Mouse (Mus musculus): ENCODE measurements around the gene Dnmt1. TPM values are rescaled to one million over a fixed set of nuclear protein-coding genes. Genes with fewer than 3 reads are reported as not detected.

The Dnmt1 gene
- polyA plus RNA-seq, 1 experiment from 2014 or later = 80.0 TPM

DNA sequence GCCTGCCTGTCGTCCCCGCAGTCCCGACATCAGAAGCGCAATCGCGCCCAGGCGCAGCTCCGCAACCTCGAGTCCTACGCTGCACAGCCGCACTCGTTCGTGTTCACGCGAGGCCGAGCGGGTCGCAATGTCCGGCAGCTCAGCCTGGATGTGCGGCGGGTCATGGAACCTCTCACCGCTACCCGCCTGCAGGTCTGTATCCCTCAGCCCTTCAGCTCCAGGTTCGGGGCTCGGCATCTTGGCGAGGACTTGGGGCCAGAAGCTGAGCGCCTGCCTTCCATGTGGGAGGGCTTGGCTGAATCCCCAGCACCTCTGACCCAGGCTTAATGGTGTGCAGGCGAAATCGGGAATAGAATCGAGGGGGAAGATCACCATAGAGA is 71.3 kb downstream of the Dnmt1 start:
- Histone ChIP-seq H3K4me3 (peak overlapping the region; percentile 64), H3K27ac (replicated peaks) (peak overlapping the region; percentile 94)
- ATAC-seq (replicated peaks) = peak; percentile 62; the same call in 1 of the 2 replicates

DNA sequence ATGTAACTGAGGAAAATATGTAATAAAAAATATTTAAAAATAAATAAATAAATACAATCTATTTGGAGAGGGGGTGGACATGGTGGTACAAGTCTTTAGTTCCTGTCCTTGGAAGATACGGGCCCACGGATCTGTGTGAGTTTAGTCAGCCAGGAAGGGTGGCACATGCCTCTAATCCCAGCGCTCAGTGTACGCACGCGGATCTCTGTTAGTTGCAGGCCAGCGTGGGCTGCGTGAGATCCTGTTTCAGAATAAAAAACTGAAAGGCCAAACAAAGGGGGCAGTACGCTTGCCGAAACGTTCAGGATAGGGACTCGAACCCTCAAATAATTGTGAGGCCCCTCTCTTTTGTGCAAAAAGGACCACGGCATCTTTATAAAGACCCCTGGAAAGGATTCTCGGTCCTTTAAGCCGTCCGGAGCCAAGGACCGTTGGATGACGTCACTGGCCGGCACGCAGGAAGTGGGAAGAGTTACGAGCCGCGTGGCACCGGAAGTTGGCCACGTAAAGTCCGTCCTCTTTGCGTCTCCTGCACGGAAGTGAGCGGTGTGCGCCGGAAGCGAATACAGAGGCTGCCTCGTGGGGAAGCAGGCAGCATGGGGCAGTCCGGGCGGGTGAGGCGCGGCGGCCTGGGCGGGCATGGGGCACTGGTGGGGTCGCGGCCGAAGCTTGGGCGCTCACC is 71.8 kb downstream of the Dnmt1 start, which contains the start of gene Ppan:
Ppan (plus strand) TSS at position 472 of the 682 bp plus-strand sequence.
- H3K4me3 ChIP-seq = peak within 1 kb of the TSS; percentile 64
- peaks cover 14% of the 10 kb centered on the region for H3K4me1 ChIP-seq
- peaks cover 36% of the 10 kb centered on the region for H3K36me3 ChIP-seq
- under 1% methylated on average over 43 of the region's 43 CpGs for WGBS
- no peaks in the 10 kb centered on the region for H3K27me3 ChIP-seq
- peak within 1 kb of the TSS; percentile 70 for H3K9ac ChIP-seq (replicated peaks)
- H3K4me2 ChIP-seq (replicated peaks) = peak within 1 kb of the TSS; percentile 85
- peak; percentile 97 for ATAC-seq (replicated peaks)
- peak within 1 kb of the TSS; percentile 94 for H3K27ac ChIP-seq (replicated peaks)
- no peaks in the 10 kb centered on the region for H3K9me3 ChIP-seq

More for the DNA sequence above, 71.3 kb downstream of the Dnmt1 start:
- H3K9me3 ChIP-seq = no peaks in the 10 kb centered on the region
- WGBS = under 1% methylated on average over 30 of the region's 30 CpGs
- H3K27me3 ChIP-seq = no peaks in the 10 kb centered on the region
- H3K36me3 ChIP-seq = peaks cover 41% of the 10 kb centered on the region
- peaks cover 14% of the 10 kb centered on the region for H3K4me1 ChIP-seq
- H3K4me2 ChIP-seq (replicated peaks) = peak overlapping the region; percentile 85
- H3K9ac ChIP-seq (replicated peaks) = peak overlapping the region; percentile 70

DNA sequence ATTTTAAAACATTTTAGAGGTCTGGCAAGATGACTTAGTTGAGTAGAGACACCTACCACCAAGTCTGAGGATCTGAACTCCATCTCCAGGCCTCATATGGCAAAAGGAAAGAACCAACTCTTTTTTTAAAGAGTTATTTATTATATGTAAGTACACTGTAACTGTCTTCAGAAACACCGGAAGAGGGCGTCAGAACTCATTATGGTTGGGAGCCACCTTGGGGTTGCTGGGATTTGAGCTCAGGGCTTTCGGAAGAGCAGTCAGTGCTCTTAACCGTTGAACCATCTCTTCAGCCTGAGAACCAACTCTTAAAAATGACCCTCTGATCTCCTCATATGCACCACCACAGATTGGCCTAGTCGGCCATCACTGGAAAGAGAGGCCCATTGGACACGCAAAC is 72.5 kb downstream of the Dnmt1 start:
- H3K9me3 ChIP-seq = no peaks in the 10 kb centered on the region
- peaks cover 14% of the 10 kb centered on the region for H3K4me1 ChIP-seq
- no peak; the same call in 1 of the 2 replicates for ATAC-seq (replicated peaks)
- no peak overlapping the region for H3K9ac ChIP-seq (replicated peaks)
- WGBS = 88% methylated on average over 6 of the region's 6 CpGs
- no peaks in the 10 kb centered on the region for H3K27me3 ChIP-seq
- peaks cover 30% of the 10 kb centered on the region for H3K36me3 ChIP-seq
- H3K4me2 ChIP-seq (replicated peaks) = peak overlapping the region; percentile 48
- H3K4me3 ChIP-seq = 0 out of 2 replicates have a peak overlapping the region, but pooled peaks have one; percentile 64
- peak overlapping the region; percentile 94 for H3K27ac ChIP-seq (replicated peaks)

DNA sequence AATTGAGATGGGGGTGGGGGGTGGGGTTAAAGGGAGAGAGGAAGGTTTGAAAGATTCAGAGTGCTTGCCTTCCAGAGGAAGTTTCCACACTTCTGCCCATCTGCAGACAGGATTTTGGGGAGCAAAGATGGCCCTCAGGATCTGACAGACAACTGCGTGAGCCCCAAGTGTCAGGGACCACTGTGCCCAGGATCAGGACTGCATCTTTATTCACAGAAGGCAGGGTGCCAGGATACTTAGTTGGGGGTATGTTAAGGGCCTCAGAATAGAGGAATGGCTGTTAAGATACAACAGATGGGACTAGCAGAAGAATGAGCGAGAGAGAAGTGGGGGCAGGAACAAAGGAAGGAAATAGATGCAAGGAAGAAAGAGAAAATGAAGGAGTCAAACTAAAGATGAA is 73.1 kb downstream of the Dnmt1 start:
- Histone ChIP-seq H3K27ac (replicated peaks) (no peak overlapping the region), H3K4me2 (replicated peaks) (no peak overlapping the region), H3K27me3 (no peaks in the 10 kb centered on the region), H3K9ac (replicated peaks) (no peak overlapping the region), H3K4me1 (peaks cover 14% of the 10 kb centered on the region), H3K4me3 (no peak overlapping the region), H3K9me3 (no peaks in the 10 kb centered on the region), H3K36me3 (peaks cover 23% of the 10 kb centered on the region)
- no peak for ATAC-seq (replicated peaks)
- WGBS = 94% methylated on average over 2 of the region's 2 CpGs

DNA sequence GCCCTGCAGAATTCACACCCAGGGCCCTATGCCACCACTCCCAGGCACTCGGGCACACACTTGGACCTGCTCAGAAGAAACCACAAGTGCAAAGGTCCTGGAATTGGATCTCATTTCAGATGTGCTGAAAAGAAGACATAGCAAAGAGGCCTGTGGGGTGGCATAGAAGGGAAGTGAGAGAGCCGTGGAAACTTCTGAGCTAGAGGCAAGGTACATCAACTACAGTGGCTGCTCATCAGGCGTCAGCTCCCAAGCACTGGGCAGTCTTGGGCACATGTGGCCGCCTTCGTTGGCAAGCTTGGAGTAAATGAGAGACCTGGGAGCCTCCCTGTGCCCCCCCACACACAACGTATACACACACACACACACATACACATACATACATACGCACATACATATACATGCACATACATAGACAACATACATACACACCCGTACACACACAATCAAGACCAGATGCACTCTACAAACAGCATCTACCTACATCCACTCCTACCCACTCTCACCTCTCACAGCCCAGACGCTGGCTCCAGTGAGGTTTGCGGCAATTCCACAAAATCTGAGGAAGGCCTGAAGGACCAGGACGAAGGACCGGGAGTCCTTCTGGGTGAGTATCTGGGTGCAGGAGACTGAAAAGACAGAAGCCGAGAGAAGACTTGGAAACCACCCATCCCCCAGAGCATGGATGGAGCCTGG is 80.4 kb downstream of the Dnmt1 start, which contains the start of gene Angptl6:
Angptl6 (minus strand) TSS at position 631 of the 696 bp plus-strand sequence.
- Histone ChIP-seq H3K27ac (replicated peaks) (peak within 1 kb of the TSS; percentile 94), H3K27me3 (no peaks in the 10 kb centered on the region), H3K4me1 (peaks cover 14% of the 10 kb centered on the region), H3K36me3 (no peaks in the 10 kb centered on the region), H3K4me2 (replicated peaks) (peak within 1 kb of the TSS; percentile 62), H3K9ac (replicated peaks) (peak within 1 kb of the TSS; percentile 72), H3K9me3 (no peaks in the 10 kb centered on the region), H3K4me3 (peak within 1 kb of the TSS; percentile 48)
- ATAC-seq (replicated peaks) = no peak
- 92% methylated on average over 13 of the region's 13 CpGs for WGBS

DNA sequence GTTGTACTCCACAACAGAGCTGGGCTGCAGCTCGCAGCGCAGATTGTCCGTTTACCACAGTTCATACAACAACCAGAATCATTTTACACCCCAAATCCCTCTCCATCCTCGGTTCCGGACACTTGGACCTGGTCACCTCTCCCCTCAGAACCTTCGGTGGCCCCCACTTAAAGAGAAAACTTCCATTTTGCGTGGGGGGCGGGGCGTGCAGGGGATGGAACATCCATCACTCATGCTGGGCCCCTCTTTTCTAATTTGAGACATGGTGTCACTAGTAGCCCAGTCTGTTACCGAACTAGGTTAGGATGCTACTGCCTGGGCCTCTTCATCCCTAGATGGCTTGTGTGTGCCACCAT is 81.0 kb downstream of the Dnmt1 start:
- Histone ChIP-seq H3K4me3 (peak overlapping the region; percentile 48), H3K36me3 (no peaks in the 10 kb centered on the region), H3K9me3 (no peaks in the 10 kb centered on the region), H3K27me3 (no peaks in the 10 kb centered on the region), H3K9ac (replicated peaks) (peak overlapping the region; percentile 72), H3K27ac (replicated peaks) (peak overlapping the region; percentile 94), H3K4me2 (replicated peaks) (peak overlapping the region; percentile 62), H3K4me1 (peaks cover 14% of the 10 kb centered on the region)
- peak; percentile 9; the same call in 1 of the 2 replicates for ATAC-seq (replicated peaks)
- WGBS = 22% methylated on average over 10 of the region's 10 CpGs

DNA sequence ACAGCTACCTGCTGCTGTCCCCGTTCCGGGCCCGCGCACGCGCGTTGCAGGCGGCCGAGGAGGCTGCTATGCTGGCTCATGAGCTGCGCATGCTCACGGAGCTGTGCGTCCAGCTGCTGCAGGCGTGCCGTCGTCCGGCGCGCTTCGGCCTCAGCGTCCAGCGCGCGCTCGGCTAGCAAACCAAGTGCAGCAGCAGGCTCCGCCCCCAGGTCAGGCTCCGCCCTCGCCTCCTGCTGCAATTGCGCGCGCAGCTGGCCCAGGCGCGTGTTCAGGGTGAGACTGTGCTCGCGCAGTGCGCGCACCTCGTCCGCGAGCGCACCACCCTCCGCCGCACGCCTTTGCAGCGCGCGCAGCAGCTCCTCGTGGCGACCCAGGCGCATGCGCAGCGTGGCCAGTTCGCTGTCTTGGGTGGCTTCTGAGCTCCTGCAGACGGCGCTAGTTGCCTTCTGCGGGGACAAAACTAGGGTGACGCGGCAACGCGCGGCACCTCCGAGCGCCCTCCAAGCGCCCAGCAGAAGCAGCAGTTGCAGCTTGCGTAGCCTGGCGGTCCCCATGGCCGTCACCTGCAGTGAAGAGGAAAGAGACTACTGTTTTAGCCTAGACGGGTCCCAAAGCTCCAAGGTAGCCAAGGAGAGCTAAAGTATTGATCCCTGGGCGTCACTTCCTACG is 81.5 kb downstream of the Dnmt1 start:
- Histone ChIP-seq H3K4me1 (peaks cover 14% of the 10 kb centered on the region), H3K9me3 (no peaks in the 10 kb centered on the region), H3K9ac (replicated peaks) (peak overlapping the region; percentile 72), H3K4me3 (peak overlapping the region; percentile 48), H3K27me3 (no peaks in the 10 kb centered on the region), H3K36me3 (no peaks in the 10 kb centered on the region), H3K4me2 (replicated peaks) (peak overlapping the region; percentile 62), H3K27ac (replicated peaks) (peak overlapping the region; percentile 94)
- under 1% methylated on average over 69 of the region's 69 CpGs for WGBS
- peak; percentile 95 for ATAC-seq (replicated peaks)

DNA sequence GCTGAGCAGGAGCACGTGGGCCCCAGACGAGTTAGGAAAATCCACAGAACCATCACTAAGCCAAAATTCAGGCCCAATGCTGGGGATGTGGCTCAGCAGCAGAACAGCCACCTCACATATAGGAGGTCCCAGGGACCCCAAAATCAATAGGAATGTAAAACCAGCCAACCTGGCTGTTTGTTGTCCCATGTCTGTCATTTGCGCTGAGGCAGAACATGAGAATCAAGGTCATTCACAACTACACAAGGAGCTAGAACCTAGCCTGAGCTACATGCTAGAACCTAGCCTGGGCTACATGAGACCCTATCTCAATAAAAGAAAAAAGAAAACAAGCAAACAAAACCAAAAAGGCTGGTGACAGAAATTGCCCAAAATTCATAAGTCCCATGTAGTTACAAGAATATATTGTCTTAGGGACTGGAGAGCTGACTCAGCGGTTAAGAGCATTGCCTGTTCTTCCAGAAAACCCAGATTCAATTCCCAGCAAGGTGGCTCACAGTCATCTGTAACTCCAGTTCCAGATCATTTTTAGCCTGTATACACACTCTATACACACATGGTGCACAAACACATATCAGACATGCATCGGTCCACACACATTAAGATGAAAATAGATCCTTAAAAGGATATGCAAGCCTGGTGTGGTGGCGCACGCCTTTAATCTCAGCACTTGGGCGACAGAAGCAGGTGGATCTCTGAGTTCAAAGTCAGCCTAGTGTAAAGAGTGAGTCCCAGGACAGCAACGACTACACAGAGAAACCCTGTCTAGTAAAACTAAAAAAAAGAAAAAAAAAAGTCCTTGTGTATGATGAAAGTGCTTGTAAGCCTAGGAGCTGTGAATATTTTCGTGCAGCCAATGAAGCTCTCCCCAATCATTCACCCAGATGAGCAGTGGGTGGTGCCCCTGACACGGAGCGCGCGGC is 82.3 kb downstream of the Dnmt1 start:
- H3K9ac ChIP-seq (replicated peaks) = peak overlapping the region; percentile 22
- no peak for ATAC-seq (replicated peaks)

DNA sequence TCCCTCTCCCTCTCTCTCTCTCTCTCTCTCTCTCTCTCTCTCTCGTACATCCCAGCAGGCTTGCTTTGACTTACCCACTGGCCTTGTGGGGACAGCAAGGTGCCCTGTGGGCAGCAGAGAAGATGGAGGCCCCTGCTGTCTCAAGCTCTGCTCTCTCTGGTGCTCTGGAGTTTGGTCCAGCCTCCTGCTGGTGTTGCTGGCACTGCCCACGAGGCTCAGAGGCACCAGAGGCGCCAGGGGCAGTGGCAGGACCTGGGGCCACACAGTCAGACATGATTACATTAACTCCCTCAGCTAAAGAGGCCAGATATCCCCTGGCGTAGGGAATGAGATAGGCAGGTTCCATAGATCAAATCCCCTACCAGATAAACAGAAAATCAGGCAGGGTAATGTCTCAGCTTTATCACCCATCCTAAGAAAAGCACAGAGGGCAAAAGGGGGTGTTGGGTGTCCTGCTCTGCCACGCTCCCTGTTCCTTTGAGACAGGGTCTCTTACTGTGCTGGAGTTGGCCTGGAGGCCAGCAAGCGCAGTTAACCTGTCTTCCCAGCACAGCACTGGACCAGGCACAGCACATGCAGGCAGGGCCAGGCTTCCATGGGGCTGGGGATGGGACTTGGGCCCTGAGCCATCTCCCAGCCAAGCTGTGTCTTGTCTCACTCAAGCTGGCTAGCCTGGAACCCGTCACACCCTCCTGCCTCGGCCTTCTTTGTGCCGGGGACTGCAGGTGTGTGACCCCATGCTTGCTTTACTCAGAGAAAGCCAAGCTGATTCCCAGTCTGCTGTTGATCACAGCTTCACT is 83.2 kb downstream of the Dnmt1 start:
- H3K4me3 ChIP-seq = no peak overlapping the region
- no peak overlapping the region for H3K27ac ChIP-seq (replicated peaks)
- 71% methylated on average over 8 of the region's 9 CpGs for WGBS
- no peaks in the 10 kb centered on the region for H3K27me3 ChIP-seq
- no peak overlapping the region for H3K9ac ChIP-seq (replicated peaks)
- no peak for ATAC-seq (replicated peaks)
- no peak overlapping the region for H3K4me2 ChIP-seq (replicated peaks)
- H3K9me3 ChIP-seq = no peaks in the 10 kb centered on the region
- H3K36me3 ChIP-seq = no peaks in the 10 kb centered on the region
- peaks cover 14% of the 10 kb centered on the region for H3K4me1 ChIP-seq

More for the DNA sequence above, 82.3 kb downstream of the Dnmt1 start:
- Histone ChIP-seq H3K27me3 (no peaks in the 10 kb centered on the region), H3K4me3 (peak overlapping the region; percentile 48), H3K4me2 (replicated peaks) (peak overlapping the region; percentile 62), H3K4me1 (peaks cover 14% of the 10 kb centered on the region), H3K9me3 (no peaks in the 10 kb centered on the region), H3K36me3 (no peaks in the 10 kb centered on the region), H3K27ac (replicated peaks) (peak overlapping the region; percentile 94)
- 34% methylated on average over 14 of the region's 14 CpGs for WGBS

DNA sequence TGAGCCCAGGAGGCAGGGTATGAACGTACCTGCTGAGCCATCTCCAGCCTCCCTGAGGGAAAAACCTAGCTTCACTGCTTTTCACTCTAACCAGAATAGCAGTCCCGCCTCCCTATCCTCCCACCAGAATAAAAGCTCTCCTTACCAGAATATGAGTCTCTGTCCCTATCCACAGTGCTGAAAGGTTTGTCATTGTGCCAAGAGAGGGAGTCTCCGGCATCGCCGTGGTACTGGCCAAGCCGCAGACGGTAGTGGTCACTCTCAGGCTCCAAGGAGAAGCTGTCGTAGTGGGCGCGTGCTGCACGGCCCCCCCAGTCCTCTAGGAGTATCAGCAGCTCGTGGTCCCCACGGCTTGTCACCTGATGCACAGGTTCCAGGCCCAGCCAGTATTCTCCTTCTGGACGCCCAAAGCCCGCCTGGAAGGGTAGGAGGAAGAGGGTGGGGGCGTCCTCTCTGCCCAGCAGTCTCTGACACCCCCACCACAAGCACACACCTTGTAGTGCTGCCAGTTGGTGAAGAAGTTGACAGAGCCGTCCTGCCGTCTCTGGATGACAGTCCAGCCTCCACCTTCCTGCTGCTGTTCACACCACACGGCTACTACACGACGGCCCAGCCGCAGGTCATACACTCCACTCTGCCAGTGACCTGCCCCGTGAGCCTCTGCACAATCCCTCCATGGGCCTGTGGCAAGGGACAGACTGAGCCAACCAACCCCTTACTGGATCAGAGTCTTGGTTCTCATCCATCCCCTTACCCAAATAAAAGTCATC is 84.5 kb downstream of the Dnmt1 start:
- no peak overlapping the region for H3K9ac ChIP-seq (replicated peaks)

More for the DNA sequence above, 84.5 kb downstream of the Dnmt1 start:
- WGBS = 63% methylated on average over 23 of the region's 23 CpGs
- Histone ChIP-seq H3K27ac (replicated peaks) (no peak overlapping the region), H3K27me3 (peaks cover 3% of the 10 kb centered on the region; the same call in 1 of the 2 replicates), H3K36me3 (no peaks in the 10 kb centered on the region), H3K4me1 (peaks cover 14% of the 10 kb centered on the region), H3K4me3 (no peak overlapping the region), H3K4me2 (replicated peaks) (no peak overlapping the region), H3K9me3 (no peaks in the 10 kb centered on the region)
- ATAC-seq (replicated peaks) = no peak

Data from forebrain, embryonic 15.5 days (tissue).